Mouse (Mus musculus) inflammation-experienced regulatory T-cells, adult 16 weeks (primary cell): ENCODE measurements around the gene Gm10324. TPM values are rescaled to one million over a fixed set of nuclear protein-coding genes. Genes with fewer than 3 reads are reported as not detected.

Experiments used
- polyA plus RNA-seq: library from polyadenylated mRNA; unstranded; fragments of 100-300 nt; shearing (Covaris generic); gene quantifications from one replicate; pipeline ENCODE4 v1.2.1, GENCODE M21; 2017

Gene Gm10324
- not detected for polyA plus RNA-seq

GRCm38 (mm10) chr13:66119247-66119646 is at the start of gene Gm10324:
Gene Gm10324 (plus strand): TSS chr13:66119547.

Other genes with a start within 250 kb of the Gm10324 start
- gene Gm10772, start 108.0 kb downstream of the Gm10324 start, polyA plus RNA-seq = not detected